Comparison of ENCODE assay signal across 14 mouse cellular contexts in the genomic region with DNA sequence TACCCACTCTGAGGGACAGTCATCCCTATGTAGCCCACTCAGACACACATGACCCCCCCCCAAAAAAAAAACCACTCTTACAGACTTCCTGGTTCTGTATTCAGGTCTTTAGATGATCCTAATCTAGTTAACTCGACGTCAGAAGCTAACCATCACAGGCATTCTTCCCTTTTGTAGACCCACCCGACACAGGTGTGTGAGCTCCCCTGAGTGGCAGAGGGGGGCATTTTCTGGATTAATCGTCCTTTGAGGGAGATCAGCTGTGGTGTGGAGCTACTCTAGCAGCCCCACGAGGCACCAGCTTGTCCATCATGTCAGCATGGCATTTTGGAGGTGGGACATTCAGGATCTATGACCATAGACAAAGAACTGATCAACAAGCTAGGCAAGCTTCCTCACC.
"Had no signal": no experiment of that assay in that cellular context is flagged by ENCODE, and none has a peak within 500 bp of the region (broad histone marks: within the 10 kb centered on the region; RNA-seq: fewer than 3 reads in every experiment).

No protein-coding gene starts in this region.

- H3K4me3 ChIP-seq: limb, embryonic 13.5 days; midbrain, embryonic 15.5 days; neural tube, embryonic 13.5 days had no signal

- H3K4me1 ChIP-seq: limb, embryonic 13.5 days had no signal

- H3K9ac ChIP-seq: limb, embryonic 13.5 days; liver, embryonic 14.5 days; midbrain, embryonic 15.5 days; neural tube, embryonic 13.5 days had no signal

- H3K4me2 ChIP-seq: limb, embryonic 13.5 days; midbrain, embryonic 15.5 days; neural tube, embryonic 13.5 days had no signal

- H3K36me3 ChIP-seq: limb, embryonic 13.5 days; midbrain, embryonic 15.5 days; neural tube, embryonic 13.5 days had no signal

- H3K9me3 ChIP-seq: limb, embryonic 13.5 days; midbrain, embryonic 15.5 days; neural tube, embryonic 13.5 days had no signal

- ATAC-seq: intestine, embryonic 16.5 days; midbrain, embryonic 15.5 days had no signal

- H3K27ac ChIP-seq: limb, embryonic 13.5 days; liver, embryonic 14.5 days; midbrain, embryonic 15.5 days; neural tube, embryonic 13.5 days had no signal

- H3K27me3 ChIP-seq: limb, embryonic 13.5 days; midbrain, embryonic 15.5 days; neural tube, embryonic 13.5 days had no signal

- DNase-seq: kidney, adult 2 months; kidney, postnatal 25 days; layer of hippocampus, postnatal 36 days; left cerebral cortex, postnatal 4 days; lung, adult 18-20 months; lung, postnatal 36 days; retina, postnatal 1 day; right cerebral cortex, postnatal 4 days; spleen, adult 18-20 months had no signal
